Mouse (Mus musculus): ENCODE data around the gene Fastkd2. TPM values are rescaled to one million over a fixed set of nuclear protein-coding genes. Genes with fewer than 3 reads are reported as not detected.
A peak's percentile ranks its signal among the peaks of the same experiment; 100 is the strongest.

Gene Fastkd2
- polyA plus RNA-seq, 2 experiments: 8.2 to 42.7 TPM

- no peaks in the 10 kb centered on the region for H3K27me3 ChIP-seq (ENCODE audit: control insufficient read depth, insufficient read depth, low read length)
- TF ChIP-seq EP300 (IDR thresholded peaks at IDR 0.05; ENCODE audit: low read depth) (no peak), CTCF (IDR thresholded peaks at IDR 0.05; ENCODE audit: low read depth) (no peak)
- ATAC-seq (ENCODE audit: insufficient read depth): no peak
- no peak overlapping the region for H3K4me3 ChIP-seq (ENCODE audit: insufficient read depth in 1 of 2, low read depth in 2 of 2, low read length in 2 of 2)
- H3K4me1 ChIP-seq (replicated peaks; ENCODE audit: control insufficient read depth in 2 of 2, insufficient read depth in 2 of 2, low read length in 1 of 2): no peaks in the 10 kb centered on the region
- H3K4me2 ChIP-seq (ENCODE audit: low read depth): no peak overlapping the region
- no peak overlapping the region for H3K9ac ChIP-seq (replicated peaks)
- no peak overlapping the region for H3K27ac ChIP-seq
- 62% methylated on average over 7 of the region's 7 CpGs for WGBS (ENCODE audit: insufficient replicate concordance)
- H3K9me3 ChIP-seq (ENCODE audit: control insufficient read depth, low read length): no peaks in the 10 kb centered on the region
- no peaks in the 10 kb centered on the region for H3K36me3 ChIP-seq (replicated peaks; ENCODE audit: control insufficient read depth, insufficient read depth, low read depth)
- no peak for DNase-seq (ENCODE audit: low read depth in 3 of 3, low spot score in 3 of 3)
These were observed 10.3 kb upstream of the Fastkd2 start for GRCm38 (mm10) chr1:63720161-63720560.

- no peaks in the 10 kb centered on the region for H3K9me3 ChIP-seq (ENCODE audit: control insufficient read depth, low read length)
- no peak overlapping the region for H3K27ac ChIP-seq
- H3K4me2 ChIP-seq (ENCODE audit: low read depth): peak overlapping the region; percentile 63
- no peaks in the 10 kb centered on the region for H3K27me3 ChIP-seq (ENCODE audit: control insufficient read depth, insufficient read depth, low read length)
- H3K4me1 ChIP-seq (replicated peaks; ENCODE audit: control insufficient read depth in 2 of 2, insufficient read depth in 2 of 2, low read length in 1 of 2): peaks cover 4 to 15% of the 10 kb centered on the region in 2 experiments
- TF ChIP-seq CTCF (IDR thresholded peaks at IDR 0.05; ENCODE audit: low read depth) (no peak), EP300 (IDR thresholded peaks at IDR 0.05; ENCODE audit: low read depth) (no peak)
- no peak for DNase-seq (ENCODE audit: low read depth in 3 of 3, low spot score in 3 of 3)
- H3K36me3 ChIP-seq (replicated peaks; ENCODE audit: control insufficient read depth, insufficient read depth, low read depth): no peaks in the 10 kb centered on the region
- ATAC-seq (ENCODE audit: insufficient read depth): no peak
- H3K4me3 ChIP-seq (ENCODE audit: insufficient read depth in 1 of 2, low read depth in 2 of 2, low read length in 2 of 2): peak overlapping the region; percentile 54 to 75
- peak overlapping the region; percentile 27; the same call in 1 of the 2 replicates for H3K9ac ChIP-seq (replicated peaks)
- WGBS (ENCODE audit: insufficient replicate concordance): 50% methylated on average over 8 of the region's 8 CpGs
These were observed 618 bp upstream of the Fastkd2 start for GRCm38 (mm10) chr1:63729796-63730195.

- TF ChIP-seq EP300 (IDR thresholded peaks at IDR 0.05; ENCODE audit: low read depth): no peak
- WGBS (ENCODE audit: insufficient replicate concordance): 51% methylated on average over 2 of the region's 2 CpGs
These were observed 25.6 kb downstream of the Fastkd2 start for GRCm38 (mm10) chr1:63756005-63756404.

GRCm38 (mm10) chr1:63763212-63763694, 32.8 kb downstream of the Fastkd2 start:
- DNase-seq (ENCODE audit: low read depth in 3 of 3, low spot score in 3 of 3) (no peak), ATAC-seq (ENCODE audit: insufficient read depth) (no peak)
- no peaks in the 10 kb centered on the region for H3K9me3 ChIP-seq (ENCODE audit: control insufficient read depth, low read length)
- H3K4me3 ChIP-seq (ENCODE audit: insufficient read depth in 1 of 2, low read depth in 2 of 2, low read length in 2 of 2): no peak overlapping the region
- H3K4me1 ChIP-seq (replicated peaks; ENCODE audit: control insufficient read depth in 2 of 2, insufficient read depth in 2 of 2, low read length in 1 of 2): no peaks in the 10 kb centered on the region
- H3K36me3 ChIP-seq (replicated peaks; ENCODE audit: control insufficient read depth, insufficient read depth, low read depth): no peaks in the 10 kb centered on the region
- H3K27ac ChIP-seq: no peak overlapping the region
- no peak overlapping the region for H3K4me2 ChIP-seq (ENCODE audit: low read depth)
- no peak overlapping the region for H3K9ac ChIP-seq (replicated peaks)
- WGBS (ENCODE audit: insufficient replicate concordance): 14% methylated on average over 3 of the region's 3 CpGs
- no peaks in the 10 kb centered on the region for H3K27me3 ChIP-seq (ENCODE audit: control insufficient read depth, insufficient read depth, low read length)
- no peak for TF ChIP-seq EP300 (IDR thresholded peaks at IDR 0.05; ENCODE audit: low read depth)
- TF ChIP-seq CTCF (IDR thresholded peaks at IDR 0.05; ENCODE audit: low read depth): no peak

More at GRCm38 (mm10) chr1:63756005-63756404, 25.6 kb downstream of the Fastkd2 start:
- no peaks in the 10 kb centered on the region; the same call in none of the 2 replicates for H3K36me3 ChIP-seq (replicated peaks; ENCODE audit: control insufficient read depth, insufficient read depth, low read depth)
- H3K27ac ChIP-seq: no peak overlapping the region
- no peak overlapping the region for H3K4me2 ChIP-seq (ENCODE audit: low read depth)
- H3K27me3 ChIP-seq (ENCODE audit: control insufficient read depth, insufficient read depth, low read length): no peaks in the 10 kb centered on the region
- H3K4me1 ChIP-seq (replicated peaks; ENCODE audit: control insufficient read depth in 2 of 2, insufficient read depth in 2 of 2, low read length in 1 of 2): no peaks in the 10 kb centered on the region
- ATAC-seq (ENCODE audit: insufficient read depth) (no peak), DNase-seq (ENCODE audit: low read depth in 3 of 3, low spot score in 3 of 3) (no peak)
- H3K9ac ChIP-seq (replicated peaks): no peak overlapping the region
- H3K4me3 ChIP-seq (ENCODE audit: insufficient read depth in 1 of 2, low read depth in 2 of 2, low read length in 2 of 2): no peak overlapping the region
- no peaks in the 10 kb centered on the region for H3K9me3 ChIP-seq (ENCODE audit: control insufficient read depth, low read length)

- Histone ChIP-seq H3K27me3 (ENCODE audit: control insufficient read depth, insufficient read depth, low read length) (no peaks in the 10 kb centered on the region), H3K27ac (no peak overlapping the region), H3K9me3 (ENCODE audit: control insufficient read depth, low read length) (no peaks in the 10 kb centered on the region), H3K9ac (replicated peaks) (no peak overlapping the region), H3K4me2 (ENCODE audit: low read depth) (no peak overlapping the region), H3K4me3 (ENCODE audit: insufficient read depth in 1 of 2, low read depth in 2 of 2, low read length in 2 of 2) (no peak overlapping the region), H3K36me3 (replicated peaks; ENCODE audit: control insufficient read depth, insufficient read depth, low read depth) (no peaks in the 10 kb centered on the region), H3K4me1 (replicated peaks; ENCODE audit: control insufficient read depth in 2 of 2, insufficient read depth in 2 of 2, low read length in 1 of 2) (no peaks in the 10 kb centered on the region)
- DNase-seq (ENCODE audit: low read depth in 3 of 3, low spot score in 3 of 3) (no peak), ATAC-seq (ENCODE audit: insufficient read depth) (no peak)
- 48% methylated on average over 7 of the region's 7 CpGs for WGBS (ENCODE audit: insufficient replicate concordance)
- no peak for TF ChIP-seq CTCF (IDR thresholded peaks at IDR 0.05; ENCODE audit: low read depth)
- TF ChIP-seq EP300 (IDR thresholded peaks at IDR 0.05; ENCODE audit: low read depth): no peak
These were observed 33.5 kb downstream of the Fastkd2 start for GRCm38 (mm10) chr1:63763881-63764386.
